Mouse (Mus musculus) CH12.LX (cell line): ENCODE data around the gene Wt1. TPM values are rescaled to one million over a fixed set of nuclear protein-coding genes. Genes with fewer than 3 reads are reported as not detected.

ENCODE experiments used
- DNase-seq: peaks from one replicate; pipeline ENCODE4 v3.0.0-alpha.2; 2013; ENCODE audit errors: extremely low read depth
- H3K27ac ChIP-seq: 2 replicates; pipeline ENCODE4 v1.5.1; 2012; ENCODE audit warnings: low read depth, mild to moderate bottlenecking, control low read depth, moderate library complexity; ENCODE audit not compliant: insufficient read depth
- H3K27me3 ChIP-seq: replicated peaks from 2 replicates; pipeline ENCODE3; 2012; ENCODE audit warnings: inconsistent platforms
- H3K36me3 ChIP-seq, 2 experiments: replicated peaks in 1 of 2; 2 replicates each; pipeline versions ENCODE3 to v1.6.1; 2012; ENCODE audit warnings: inconsistent platforms in 1 of 2, low read length in 1 of 2, mild to moderate bottlenecking in 1 of 2, mixed read lengths in 1 of 2, moderate library complexity in 1 of 2; ENCODE audit not compliant: control insufficient read depth in 1 of 2, insufficient read depth in 1 of 2
- H3K4me1 ChIP-seq, 2 experiments: 2 replicates each; pipeline ENCODE4 v1.6.1; 2012; ENCODE audit warnings: inconsistent platforms in 1 of 2, moderate library complexity in 1 of 2; ENCODE audit not compliant: insufficient read depth in 2 of 2, control insufficient read depth in 1 of 2
- H3K4me2 ChIP-seq: 2 replicates; pipeline ENCODE4 v1.6.1; 2012; ENCODE audit warnings: low read depth, mild to moderate bottlenecking, control low read depth; ENCODE audit not compliant: poor library complexity, insufficient read depth, severe bottlenecking
- H3K4me3 ChIP-seq, 3 experiments: fragments of 150-350 bp in 1 of 3; sonication (generic) in 1 of 3; replicated peaks in 1 of 3; 2 replicates each; pipeline versions ENCODE3 to v1.5.1; 2011 to 2012; ENCODE audit warnings: low read depth in 2 of 3, low read length in 2 of 3, mild to moderate bottlenecking in 2 of 3, moderate library complexity in 2 of 3, control low read depth in 1 of 3, improper control_type of control experiment in 1 of 3, inconsistent platforms in 1 of 3, mixed read lengths in 1 of 3; ENCODE audit not compliant: poor library complexity in 1 of 3
- H3K79me2 ChIP-seq: replicated peaks from 2 replicates; pipeline ENCODE4 v1.6.1; 2012; ENCODE audit warnings: mild to moderate bottlenecking, moderate library complexity; ENCODE audit not compliant: control insufficient read depth, poor library complexity, insufficient read depth, severe bottlenecking; ENCODE audit errors: extremely low read depth
- H3K9ac ChIP-seq: 2 replicates; pipeline ENCODE4 v1.6.1; 2012; ENCODE audit warnings: low read depth, mild to moderate bottlenecking, control low read depth, moderate library complexity; ENCODE audit not compliant: insufficient read depth
- H3K9me3 ChIP-seq: replicated peaks from 2 replicates; pipeline ENCODE3; 2012; ENCODE audit warnings: low read length, inconsistent platforms, mixed read lengths
- BHLHE40 ChIP-seq: IDR thresholded peaks from 2 replicates; pipeline ENCODE4 v1.6.1; 2011; ENCODE audit warnings: mild to moderate bottlenecking, low read depth, low read length, improper control_type of control experiment
- CHD1 ChIP-seq: IDR thresholded peaks from 2 replicates; pipeline ENCODE4 v1.6.1; 2012; ENCODE audit warnings: low read depth, low read length, improper control_type of control experiment, inconsistent platforms
- CHD2 ChIP-seq: IDR thresholded peaks from 2 replicates; pipeline ENCODE4 v1.6.1; 2011; ENCODE audit warnings: low read length, improper control_type of control experiment
- CTCF ChIP-seq, 2 experiments: IDR thresholded peaks in 1 of 2; conservative IDR thresholded peaks in 1 of 2; 2 replicates each; pipeline ENCODE4 v1.5.1; 2011 to 2012; ENCODE audit warnings: low read depth in 2 of 2, low read length in 2 of 2, improper control_type of control experiment in 1 of 2, inconsistent platforms in 1 of 2, mild to moderate bottlenecking in 1 of 2, moderate library complexity in 1 of 2
- E2F4 ChIP-seq: IDR thresholded peaks from 2 replicates; pipeline ENCODE4 v1.6.1; 2011; ENCODE audit warnings: low read depth, low read length, improper control_type of control experiment; ENCODE audit not compliant: insufficient replicate concordance
- ELF1 ChIP-seq: IDR thresholded peaks from 2 replicates; pipeline ENCODE4 v1.6.1; 2014; ENCODE audit warnings: low read depth, mild to moderate bottlenecking, inconsistent platforms, low read length, improper control_type of control experiment
- EP300 ChIP-seq: IDR thresholded peaks from 2 replicates; pipeline ENCODE4 v1.6.1; 2011; ENCODE audit warnings: low read length, improper control_type of control experiment
- ETS1 ChIP-seq: conservative IDR thresholded peaks from 2 replicates; pipeline ENCODE4 v1.6.1; 2012; ENCODE audit warnings: low read depth, mild to moderate bottlenecking, inconsistent platforms, low read length, improper control_type of control experiment, moderate library complexity
- GABPA ChIP-seq: IDR thresholded peaks from 2 replicates; pipeline ENCODE4 v1.6.1; 2012; ENCODE audit warnings: low read depth, low read length, improper control_type of control experiment, inconsistent platforms; ENCODE audit not compliant: insufficient replicate concordance
- HCFC1 ChIP-seq: IDR thresholded peaks from 2 replicates; pipeline ENCODE4 v1.6.1; 2012; ENCODE audit warnings: low read depth, mild to moderate bottlenecking, inconsistent platforms, low read length, improper control_type of control experiment
- IRF4 ChIP-seq: IDR thresholded peaks from 2 replicates; pipeline ENCODE4 v1.6.1; 2014; ENCODE audit warnings: low read depth, mild to moderate bottlenecking, inconsistent platforms, low read length, improper control_type of control experiment
- JUN ChIP-seq: IDR thresholded peaks from 2 replicates; pipeline ENCODE4 v1.6.1; 2011; ENCODE audit warnings: low read depth, mild to moderate bottlenecking, low read length, improper control_type of control experiment, moderate library complexity; ENCODE audit not compliant: insufficient read depth
- JUND ChIP-seq: conservative IDR thresholded peaks from 2 replicates; pipeline ENCODE4 v1.6.1; 2011; ENCODE audit warnings: low read depth, low read length, improper control_type of control experiment
- KAT2A ChIP-seq: IDR thresholded peaks from 2 replicates; pipeline ENCODE4 v1.6.1; 2012; ENCODE audit warnings: low read length, improper control_type of control experiment, inconsistent platforms; ENCODE audit not compliant: insufficient replicate concordance
- MAFK ChIP-seq: IDR thresholded peaks from 2 replicates; pipeline ENCODE4 v1.6.1; 2011; ENCODE audit warnings: low read length, improper control_type of control experiment; ENCODE audit not compliant: insufficient replicate concordance
- MAX ChIP-seq: IDR thresholded peaks from 2 replicates; pipeline ENCODE4 v1.6.1; 2011; ENCODE audit warnings: low read length, improper control_type of control experiment
- MAZ ChIP-seq: IDR thresholded peaks from 2 replicates; pipeline ENCODE4 v1.6.1; 2012; ENCODE audit warnings: low read depth, mild to moderate bottlenecking, inconsistent platforms, low read length, improper control_type of control experiment, moderate library complexity
- MEF2A ChIP-seq: IDR thresholded peaks from 2 replicates; pipeline ENCODE4 v1.6.1; 2014; ENCODE audit warnings: low read depth, mild to moderate bottlenecking, inconsistent platforms, low read length, improper control_type of control experiment, borderline replicate concordance
- MXI1 ChIP-seq: IDR thresholded peaks from 2 replicates; pipeline ENCODE4 v1.6.1; 2011; ENCODE audit warnings: mild to moderate bottlenecking, low read depth, low read length, improper control_type of control experiment
- MYC ChIP-seq: IDR thresholded peaks from 2 replicates; pipeline ENCODE4 v1.6.1; 2011; ENCODE audit warnings: low read depth, mild to moderate bottlenecking, improper control_type of control experiment, low read length
- NELFE ChIP-seq: IDR thresholded peaks from 2 replicates; pipeline ENCODE4 v1.6.1; 2011; ENCODE audit warnings: low read depth, low read length, improper control_type of control experiment
- NRF1 ChIP-seq: IDR thresholded peaks from 2 replicates; pipeline ENCODE4 v1.6.1; 2014; ENCODE audit warnings: low read depth, mild to moderate bottlenecking, inconsistent platforms, low read length, improper control_type of control experiment, moderate library complexity
- PAX5 ChIP-seq: IDR thresholded peaks from 2 replicates; pipeline ENCODE4 v1.6.1; 2012; ENCODE audit warnings: low read length, inconsistent platforms, mixed read lengths
- POLR2A ChIP-seq: IDR thresholded peaks from 2 replicates; pipeline ENCODE4 v1.6.1; 2011; ENCODE audit warnings: low read depth, mild to moderate bottlenecking, improper control_type of control experiment, low read length
- POLR2AphosphoS2 ChIP-seq: IDR thresholded peaks from 2 replicates; pipeline ENCODE4 v1.6.1; 2011; ENCODE audit warnings: low read depth, low read length, improper control_type of control experiment
- RAD21 ChIP-seq: IDR thresholded peaks from 2 replicates; pipeline ENCODE4 v1.6.1; 2011; ENCODE audit warnings: low read depth, mild to moderate bottlenecking, low read length, improper control_type of control experiment, moderate library complexity
- RCOR1 ChIP-seq: conservative IDR thresholded peaks from 2 replicates; pipeline ENCODE4 v1.6.1; 2012; ENCODE audit warnings: low read depth, mild to moderate bottlenecking, inconsistent platforms, low read length, improper control_type of control experiment
- SIN3A ChIP-seq: IDR thresholded peaks from 2 replicates; pipeline ENCODE4 v1.6.1; 2012; ENCODE audit warnings: low read length, improper control_type of control experiment, inconsistent platforms
- SMC3 ChIP-seq: IDR thresholded peaks from 2 replicates; pipeline ENCODE4 v1.6.1; 2011; ENCODE audit warnings: low read depth, low read length, improper control_type of control experiment
- TBP ChIP-seq: conservative IDR thresholded peaks from 2 replicates; pipeline ENCODE4 v1.6.1; 2011; ENCODE audit warnings: low read depth, low read length, improper control_type of control experiment
- TCF12 ChIP-seq: IDR thresholded peaks from 2 replicates; pipeline ENCODE4 v1.6.1; 2014; ENCODE audit warnings: low read depth, mild to moderate bottlenecking, inconsistent platforms, low read length, improper control_type of control experiment
- UBTF ChIP-seq: IDR thresholded peaks from 2 replicates; pipeline ENCODE4 v1.6.1; 2012; ENCODE audit warnings: low read depth, mild to moderate bottlenecking, inconsistent platforms, low read length, improper control_type of control experiment, moderate library complexity
- USF1 ChIP-seq: IDR thresholded peaks from 2 replicates; pipeline ENCODE4 v1.6.1; 2014; ENCODE audit warnings: low read depth, mild to moderate bottlenecking, inconsistent platforms, low read length, improper control_type of control experiment
- USF2 ChIP-seq: conservative IDR thresholded peaks from 2 replicates; pipeline ENCODE4 v1.6.1; 2011; ENCODE audit warnings: low read depth, low read length, improper control_type of control experiment
- ZC3H11A ChIP-seq: IDR thresholded peaks from 2 replicates; pipeline ENCODE4 v1.6.1; 2012; ENCODE audit warnings: low read depth, mild to moderate bottlenecking, inconsistent platforms, low read length, improper control_type of control experiment
- ZKSCAN1 ChIP-seq: IDR thresholded peaks from 2 replicates; pipeline ENCODE4 v1.6.1; 2012; ENCODE audit warnings: low read depth, inconsistent platforms, low read length, improper control_type of control experiment, borderline replicate concordance
- ZMIZ1 ChIP-seq: IDR thresholded peaks from 2 replicates; pipeline ENCODE4 v1.6.1; 2012; ENCODE audit warnings: low read depth, mild to moderate bottlenecking, inconsistent platforms, low read length, improper control_type of control experiment
- ZNF384 ChIP-seq: IDR thresholded peaks from 2 replicates; pipeline ENCODE4 v1.6.1; 2012; ENCODE audit warnings: low read depth, low read length, improper control_type of control experiment, inconsistent platforms
- dilution Hi-C: fragments of 300-500 bp; cut with MboI; formaldehyde crosslinking; loops from 2 replicates; pipeline ENCODE4 v1.14.3; 2020; ENCODE audit warnings: low sequenced_read_pairs; ENCODE audit not compliant: extremely low pct_unique_long_range_greater_than_20kb, extremely low pct_ligation_motif_present
- in situ Hi-C: fragments of 300-500 bp; cut with MboI; formaldehyde crosslinking; loops from 3 replicates; pipeline ENCODE4 v1.14.3; 2019; ENCODE audit warnings: low sequenced_read_pairs, low pct_ligation_motif_present, low pct_unique_long_range_greater_than_20kb, mixed read lengths
- polyA plus RNA-seq: library from polyadenylated mRNA; unstranded; fragments of >175 nt; gene quantifications from 2 replicates; pipeline ENCODE4 v1.2.1, GENCODE M21; 2012; ENCODE audit warnings: low read depth; ENCODE audit not compliant: insufficient read length
- total RNA-seq, 2 experiments: library from RNA; depleted of rRNA; stranded (reverse); fragments of 300-350 nt in 1 of 2; fragments of >200 nt in 1 of 2; gene quantifications; 2 replicates each; pipeline ENCODE4 v1.2.3; 2012 to 2014

Wt1 gene
- total and polyA plus RNA-seq, 3 experiments, result not detected

- Histone ChIP-seq H3K79me2 (no peaks in the 10 kb centered on the region; the same call in 1 of the 2 replicates), H3K27me3 (no peaks in the 10 kb centered on the region), H3K4me2 (no peak overlapping the region), H3K36me3 (no peaks in the 10 kb centered on the region), H3K27ac (no peak overlapping the region), H3K4me1 (peaks cover 2 to 20% of the 10 kb centered on the region in 2 experiments; a peak in 3 of 4 replicates), H3K4me3 (no peak overlapping the region), H3K9me3 (no peaks in the 10 kb centered on the region), H3K9ac (no peak overlapping the region)
- TF ChIP-seq ETS1 (no peak), TCF12 (no peak), NELFE (no peak), HCFC1 (no peak), IRF4 (no peak), ZMIZ1 (no peak), NRF1 (no peak), TBP (no peak), USF1 (no peak), E2F4 (no peak), RAD21 (peak; percentile 25), JUN (no peak), ZNF384 (no peak), UBTF (no peak), PAX5 (no peak), MEF2A (peak; percentile 64; the same call in 1 of the 2 replicates), MAZ (no peak), POLR2AphosphoS2 (no peak), ELF1 (no peak), MYC (no peak), USF2 (no peak), CHD2 (peak; percentile 97), ZKSCAN1 (no peak), MXI1 (no peak), CHD1 (no peak), SMC3 (peak; percentile 46; the same call in 1 of the 2 replicates), ZC3H11A (no peak), JUND (no peak), EP300 (no peak), BHLHE40 (0 out of 2 replicates have a peak, but pooled peaks have one; percentile 24), CTCF (conservative IDR thresholded peaks at IDR 0.05 in 1 of 2, IDR thresholded peaks at IDR 0.05 in 1 of 2; ENCODE audit: low read depth in 2 of 2, low read length in 2 of 2) (peak; percentile 37 to 69; a peak in 3 of 4 replicates), GABPA (no peak), RCOR1 (no peak), MAFK (no peak), POLR2A (no peak), KAT2A (no peak), MAX (no peak), SIN3A (no peak)
- in situ Hi-C loops, result no loop called here
- dilution Hi-C loops, result no loop called here
- DNase-seq, result peak; percentile 61
These were observed 63.0 kb downstream of the Wt1 start for GRCm38 (mm10) chr2:105189352-105189751.
